Mouse (Mus musculus) intestine, embryonic 15.5 days (tissue): ENCODE data around the gene Rbm38. TPM values are rescaled to one million over a fixed set of nuclear protein-coding genes. Genes with fewer than 3 reads are reported as not detected.
A peak's percentile ranks its signal among the peaks of the same experiment; 100 is the strongest.

Experiments used
- ATAC-seq: fragments of 200-750 bp; cut with Nextera tagmentation; 2 replicates; pipeline ENCODE4 v1.8.0; 2017; ENCODE audit warnings: moderate TSS enrichment, moderate library complexity
- H3K27ac ChIP-seq: fragments of 300-500 bp; sonication (generic); 2 replicates; pipeline ENCODE4 v1.5.1; 2015; ENCODE audit warnings: mild to moderate bottlenecking, inconsistent platforms
- H3K27me3 ChIP-seq: fragments of 300-500 bp; sonication (generic); replicated peaks from 2 replicates; pipeline ENCODE4 v1.6.1; 2015; ENCODE audit warnings: inconsistent platforms
- H3K36me3 ChIP-seq: fragments of 300-500 bp; sonication (generic); 2 replicates; pipeline ENCODE4 v1.6.1; 2015; ENCODE audit warnings: inconsistent platforms
- H3K4me1 ChIP-seq: fragments of 300-500 bp; sonication (generic); replicated peaks from 2 replicates; pipeline ENCODE4 v1.6.1; 2015; ENCODE audit warnings: inconsistent platforms
- H3K4me2 ChIP-seq: fragments of 300-500 bp; sonication (generic); replicated peaks from 2 replicates; pipeline ENCODE4 v1.6.1; 2015; ENCODE audit warnings: mild to moderate bottlenecking, inconsistent platforms
- H3K4me3 ChIP-seq: fragments of 300-500 bp; sonication (generic); replicated peaks from 2 replicates; pipeline ENCODE4 v1.5.1; 2015; ENCODE audit warnings: inconsistent platforms
- H3K9ac ChIP-seq: fragments of 300-500 bp; sonication (generic); 2 replicates; pipeline ENCODE4 v1.6.1; 2015; ENCODE audit warnings: inconsistent platforms
- H3K9me3 ChIP-seq: fragments of 300-500 bp; sonication (generic); 2 replicates; pipeline ENCODE4 v1.6.1; 2016; ENCODE audit warnings: inconsistent platforms
- WGBS: fragments of 180-500 bp; shearing (Covaris S2); methylation state at CpG from one replicate; pipeline ENCODE4 v1.1.7; 2015; 5-methylcytosine and 5-hydroxymethylcytosine counted together
- polyA plus RNA-seq: library from polyadenylated mRNA; unstranded; fragments of >200 nt; fragmentation: Nextera tagmentation; extraction: Ambion mirVana; gene quantifications from 2 replicates; pipeline ENCODE4 v1.2.1, GENCODE M21; 2015

Rbm38 gene
- polyA plus RNA-seq = 46.6 and 49.2 TPM in 2 replicates

GRCm38 (mm10) chr2:173020430-173020829 lies at the start of gene Rbm38:
Rbm38 (plus strand) TSS chr2:173020498.
- peaks cover 48% of the 10 kb centered on the region for H3K4me1 ChIP-seq
- peak within 1 kb of the TSS; percentile 83 for H3K4me3 ChIP-seq
- H3K9ac ChIP-seq = peak within 1 kb of the TSS; percentile 51
- no peaks in the 10 kb centered on the region for H3K9me3 ChIP-seq
- H3K4me2 ChIP-seq = peak within 1 kb of the TSS; percentile 90
- no peak within 1 kb of the TSS for H3K27ac ChIP-seq
- no peak for ATAC-seq
- 0 out of 2 replicates have a peak, but pooled peaks cover 4% of the 10 kb centered on the region for H3K27me3 ChIP-seq
- WGBS = 42% methylated on average over 11 of the region's 11 CpGs
- no peaks in the 10 kb centered on the region for H3K36me3 ChIP-seq

- no peak overlapping the region for H3K4me3 ChIP-seq
- H3K9ac ChIP-seq = no peak overlapping the region
- H3K27me3 ChIP-seq = no peaks in the 10 kb centered on the region
- H3K9me3 ChIP-seq = no peaks in the 10 kb centered on the region
- ATAC-seq = no peak
- 81% methylated on average over 2 of the region's 2 CpGs for WGBS
- H3K27ac ChIP-seq = no peak overlapping the region
- peaks cover 6% of the 10 kb centered on the region; the same call in 1 of the 2 replicates for H3K4me1 ChIP-seq
- H3K36me3 ChIP-seq = no peaks in the 10 kb centered on the region
- no peak overlapping the region for H3K4me2 ChIP-seq
Measured at GRCm38 (mm10) chr2:172971865-172972264, 48.4 kb upstream of the Rbm38 start.

GRCm38 (mm10) chr2:172973806-172974565 lies 46.3 kb upstream of the Rbm38 start:
- no peaks in the 10 kb centered on the region for H3K36me3 ChIP-seq
- H3K4me3 ChIP-seq = no peak overlapping the region
- ATAC-seq = no peak
- H3K4me2 ChIP-seq = no peak overlapping the region
- no peak overlapping the region for H3K9ac ChIP-seq
- H3K27me3 ChIP-seq = no peaks in the 10 kb centered on the region
- peaks cover 14% of the 10 kb centered on the region; the same call in 1 of the 2 replicates for H3K4me1 ChIP-seq
- no peaks in the 10 kb centered on the region for H3K9me3 ChIP-seq
- WGBS = 14% methylated on average over 7 of the region's 7 CpGs
- H3K27ac ChIP-seq = no peak overlapping the region

- H3K9me3 ChIP-seq = no peaks in the 10 kb centered on the region
- H3K4me3 ChIP-seq = no peak overlapping the region
- H3K4me1 ChIP-seq = peaks cover 14% of the 10 kb centered on the region; the same call in 1 of the 2 replicates
- no peaks in the 10 kb centered on the region for H3K36me3 ChIP-seq
- ATAC-seq = no peak
- H3K9ac ChIP-seq = no peak overlapping the region
- 39% methylated on average over 7 of the region's 7 CpGs for WGBS
- H3K27me3 ChIP-seq = no peaks in the 10 kb centered on the region
- no peak overlapping the region for H3K4me2 ChIP-seq
- H3K27ac ChIP-seq = no peak overlapping the region
Measured at GRCm38 (mm10) chr2:172974701-172975100, 45.6 kb upstream of the Rbm38 start.

DNA sequence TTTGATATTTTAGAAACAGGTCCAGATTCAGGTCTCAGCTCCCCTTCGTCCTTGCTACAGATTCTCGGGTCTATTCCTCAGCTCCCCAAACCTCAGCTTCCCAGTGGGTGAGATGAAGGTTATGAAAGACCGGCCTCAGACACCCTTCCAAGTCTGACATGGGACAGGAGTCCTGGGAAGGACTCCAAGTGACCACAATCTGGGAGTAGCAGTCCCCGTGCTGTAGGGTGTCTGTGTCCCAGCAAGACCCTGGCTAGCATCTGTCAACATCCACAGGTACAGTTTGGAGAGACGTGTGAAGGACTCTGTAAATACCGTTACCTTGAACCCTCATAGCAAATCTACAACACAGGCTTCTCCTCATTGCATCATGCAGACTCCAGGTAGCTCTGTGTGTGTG lies 45.1 kb upstream of the Rbm38 start:
- no peak overlapping the region for H3K27ac ChIP-seq
- 82% methylated on average over 6 of the region's 6 CpGs for WGBS

GRCm38 (mm10) chr2:172976661-172977238 lies 43.5 kb upstream of the Rbm38 start:
- 25% methylated on average over 7 of the region's 7 CpGs for WGBS
- Histone ChIP-seq H3K9ac (no peak overlapping the region), H3K4me1 (peaks cover 14% of the 10 kb centered on the region; the same call in 1 of the 2 replicates), H3K36me3 (no peaks in the 10 kb centered on the region), H3K27me3 (no peaks in the 10 kb centered on the region), H3K4me3 (no peak overlapping the region), H3K9me3 (no peaks in the 10 kb centered on the region), H3K4me2 (peak overlapping the region; percentile 24; the same call in 1 of the 2 replicates), H3K27ac (no peak overlapping the region)
- no peak for ATAC-seq

More for the DNA sequence above, 45.1 kb upstream of the Rbm38 start:
- Histone ChIP-seq H3K4me1 (peaks cover 14% of the 10 kb centered on the region; the same call in 1 of the 2 replicates), H3K9ac (no peak overlapping the region), H3K4me2 (no peak overlapping the region), H3K27me3 (no peaks in the 10 kb centered on the region), H3K9me3 (no peaks in the 10 kb centered on the region), H3K4me3 (no peak overlapping the region), H3K36me3 (no peaks in the 10 kb centered on the region)
- no peak for ATAC-seq

DNA sequence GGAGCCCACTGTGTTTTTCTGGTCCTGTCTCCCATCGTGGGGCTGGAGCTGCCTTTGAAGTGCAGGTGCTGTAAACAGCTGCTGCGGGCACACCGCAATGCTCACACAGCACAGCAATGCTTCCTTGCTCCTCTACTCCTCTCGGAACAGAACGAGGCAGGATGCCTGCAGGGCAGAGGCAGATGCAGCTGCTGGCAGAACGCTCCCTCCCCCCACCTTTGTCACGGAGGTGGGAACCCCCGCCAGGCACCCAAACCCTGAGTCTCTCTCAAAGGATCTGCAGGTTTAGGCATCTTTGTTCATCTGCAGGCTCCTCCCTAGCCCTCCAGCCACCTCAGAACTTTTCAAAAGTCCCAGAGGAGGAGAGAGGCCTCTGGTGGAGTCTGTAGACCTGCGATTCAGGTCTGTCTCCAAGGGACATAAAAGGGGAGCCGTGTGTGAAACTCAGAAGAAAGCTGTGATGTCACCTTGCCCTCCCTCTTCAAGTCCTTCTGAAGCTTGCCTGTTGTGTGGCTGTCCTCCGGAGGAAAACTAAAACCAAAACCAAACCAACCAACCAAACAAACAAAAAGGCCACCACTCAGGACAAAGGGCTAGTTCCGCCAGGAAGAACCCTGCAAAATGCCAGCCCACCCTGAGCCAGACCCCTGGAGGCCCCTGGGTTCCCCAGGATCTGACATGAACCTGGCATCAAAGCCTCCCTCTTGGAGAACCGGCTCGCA lies 42.7 kb upstream of the Rbm38 start, which contains the start of gene Spo11:
Spo11 (plus strand) TSS at position 292 of the 722 bp plus-strand sequence.
- Histone ChIP-seq H3K4me2 (peak within 1 kb of the TSS; percentile 24), H3K27ac (no peak within 1 kb of the TSS), H3K4me3 (no peak within 1 kb of the TSS), H3K27me3 (no peaks in the 10 kb centered on the region), H3K4me1 (peaks cover 14% of the 10 kb centered on the region; the same call in 1 of the 2 replicates), H3K9me3 (no peaks in the 10 kb centered on the region), H3K36me3 (no peaks in the 10 kb centered on the region), H3K9ac (no peak within 1 kb of the TSS)
- WGBS = 30% methylated on average over 14 of the region's 14 CpGs
- ATAC-seq = 0 out of 2 replicates have a peak, but pooled peaks have one; percentile 29

- 63% methylated on average over 4 of the region's 4 CpGs for WGBS
- H3K27ac ChIP-seq = no peak overlapping the region
- no peak overlapping the region for H3K4me2 ChIP-seq
Measured at GRCm38 (mm10) chr2:172978131-172978633, 42.1 kb upstream of the Rbm38 start.

DNA sequence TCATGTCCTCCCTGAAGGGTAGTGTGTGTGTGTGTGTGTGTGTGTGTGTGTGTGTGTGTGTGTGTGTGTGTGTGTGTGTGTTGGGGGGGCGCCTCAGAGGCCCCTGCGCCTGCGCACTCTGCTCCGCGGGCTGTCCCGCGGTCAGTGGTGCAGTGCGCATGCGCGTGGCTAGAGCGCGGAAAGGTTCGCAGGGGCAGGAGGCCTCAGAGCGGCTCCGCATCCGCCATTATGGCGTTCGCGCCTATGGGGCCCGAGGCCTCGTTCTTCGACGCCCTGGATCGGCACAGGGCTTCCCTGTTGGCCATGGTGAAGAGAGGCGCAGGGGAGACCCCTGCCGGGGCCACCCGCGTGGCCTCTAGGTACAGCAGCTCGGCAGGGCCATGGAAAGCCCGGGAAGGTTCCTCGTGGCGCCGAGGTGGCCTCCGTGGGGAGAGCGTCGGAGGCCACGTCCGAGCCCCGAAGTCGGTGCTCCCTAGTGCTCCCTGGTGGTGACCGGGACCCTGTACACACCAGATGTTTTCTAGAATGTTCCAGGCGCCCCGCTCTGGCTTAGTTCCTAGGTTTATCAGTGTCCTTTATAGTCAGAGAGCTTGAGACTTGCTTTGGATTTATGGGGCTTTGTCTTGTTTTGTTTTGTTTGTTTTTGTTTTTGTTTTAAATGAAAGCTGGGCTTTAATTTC lies 40.5 kb upstream of the Rbm38 start:
- peaks cover 9% of the 10 kb centered on the region; the same call in 1 of the 2 replicates for H3K4me1 ChIP-seq
- no peaks in the 10 kb centered on the region for H3K27me3 ChIP-seq
- no peak overlapping the region for H3K4me2 ChIP-seq
- no peak overlapping the region for H3K27ac ChIP-seq
- H3K36me3 ChIP-seq = no peaks in the 10 kb centered on the region
- 91% methylated on average over 42 of the region's 43 CpGs for WGBS
- H3K9me3 ChIP-seq = no peaks in the 10 kb centered on the region
- no peak overlapping the region for H3K9ac ChIP-seq
- no peak for ATAC-seq
- H3K4me3 ChIP-seq = no peak overlapping the region

More at GRCm38 (mm10) chr2:172978131-172978633, 42.1 kb upstream of the Rbm38 start:
- H3K9ac ChIP-seq = no peak overlapping the region
- no peaks in the 10 kb centered on the region for H3K9me3 ChIP-seq
- H3K36me3 ChIP-seq = no peaks in the 10 kb centered on the region
- no peaks in the 10 kb centered on the region for H3K27me3 ChIP-seq
- ATAC-seq = no peak
- H3K4me1 ChIP-seq = peaks cover 14% of the 10 kb centered on the region; the same call in 1 of the 2 replicates
- H3K4me3 ChIP-seq = no peak overlapping the region

GRCm38 (mm10) chr2:172982776-172983561 lies 37.3 kb upstream of the Rbm38 start:
- Histone ChIP-seq H3K36me3 (no peaks in the 10 kb centered on the region), H3K27ac (peak overlapping the region; percentile 67; the same call in 1 of the 2 replicates), H3K9ac (no peak overlapping the region), H3K27me3 (no peaks in the 10 kb centered on the region), H3K4me3 (no peak overlapping the region), H3K9me3 (no peaks in the 10 kb centered on the region), H3K4me2 (no peak overlapping the region; the same call in 1 of the 2 replicates), H3K4me1 (no peaks in the 10 kb centered on the region)
- peak; percentile 93 for ATAC-seq
- WGBS = 50% methylated on average over 9 of the region's 9 CpGs

DNA sequence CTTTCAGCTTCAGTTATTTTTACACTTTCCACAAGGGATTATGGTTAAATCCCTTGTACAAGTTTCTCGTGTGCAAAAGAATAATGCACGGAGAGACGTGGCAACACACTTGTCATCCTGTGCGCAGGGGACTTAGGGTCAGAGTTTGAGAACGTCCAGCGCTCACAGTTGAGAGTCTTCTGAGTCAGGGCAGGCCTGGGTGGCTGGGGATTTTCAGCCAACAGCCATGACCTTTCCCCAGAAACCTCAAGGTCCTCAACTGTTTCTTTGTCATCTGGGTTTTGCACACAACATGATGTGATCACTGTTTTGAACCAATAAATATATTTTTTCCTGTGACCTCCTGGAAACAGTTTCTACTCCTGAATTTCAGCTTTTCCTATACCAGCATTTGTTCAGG lies 30.1 kb upstream of the Rbm38 start:
- ATAC-seq = no peak
- Histone ChIP-seq H3K4me3 (no peak overlapping the region), H3K27ac (no peak overlapping the region), H3K36me3 (no peaks in the 10 kb centered on the region), H3K4me1 (no peaks in the 10 kb centered on the region), H3K27me3 (no peaks in the 10 kb centered on the region), H3K9ac (no peak overlapping the region), H3K4me2 (no peak overlapping the region), H3K9me3 (no peaks in the 10 kb centered on the region)
- WGBS = 74% methylated on average over 6 of the region's 6 CpGs
